Mouse (Mus musculus) gastrocnemius, postnatal 25 days (tissue): Measurements from ENCODE around the gene Tor1aip2. TPM values are rescaled to one million over a fixed set of nuclear protein-coding genes. Genes with fewer than 3 reads are reported as not detected.

ENCODE experiments used
- DNase-seq: peaks from one replicate; pipeline ENCODE4 v3.0.0; 2022
- total RNA-seq, 2 experiments: library from RNA; stranded (reverse); gene quantifications; 1 replicate in 1 of 2; 2 replicates in 1 of 2; pipeline ENCODE4 v1.2.3; 2021

Tor1aip2 gene
- total RNA-seq, 2 experiments from 2014 or later = 46.5 to 48.6 TPM

DNA sequence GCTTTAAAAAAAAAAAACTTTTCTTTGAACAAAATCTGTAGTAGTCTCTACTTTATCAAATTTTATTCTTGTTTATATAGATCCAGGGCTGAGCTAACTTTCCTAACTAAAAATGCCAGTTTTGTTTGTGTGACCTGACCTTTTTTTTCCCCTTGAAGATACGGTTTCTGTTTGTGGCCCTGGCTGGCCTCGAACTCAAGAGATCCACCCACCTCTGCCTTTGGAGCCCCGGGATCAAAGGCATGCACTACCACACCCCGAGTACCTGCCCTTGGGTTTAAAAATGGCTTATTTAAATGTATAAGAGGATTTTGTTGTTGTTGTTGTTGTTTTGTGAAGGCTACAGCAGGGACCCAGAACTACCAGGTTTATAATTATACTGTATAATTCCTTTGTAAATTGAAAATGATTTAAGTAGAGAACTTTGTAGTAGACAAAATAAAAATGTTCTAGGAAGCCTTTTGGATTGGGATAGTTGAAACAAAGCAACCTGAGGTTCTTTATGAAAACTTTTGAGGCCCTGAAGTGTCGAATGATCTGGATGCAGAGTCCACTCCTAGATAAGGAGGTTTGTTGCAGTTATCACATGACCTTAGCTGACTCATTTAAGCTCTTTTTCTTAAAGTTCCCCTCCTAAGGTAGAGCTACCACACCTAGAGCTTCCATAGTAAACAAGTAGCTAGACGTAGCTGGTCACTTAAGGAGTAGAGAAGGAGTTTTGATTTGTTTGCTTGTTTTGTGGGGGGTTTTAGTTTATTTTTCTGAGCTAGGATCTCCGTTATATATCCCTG lies 6.4 kb downstream of the Tor1aip2 start:
- no peak for DNase-seq

DNA sequence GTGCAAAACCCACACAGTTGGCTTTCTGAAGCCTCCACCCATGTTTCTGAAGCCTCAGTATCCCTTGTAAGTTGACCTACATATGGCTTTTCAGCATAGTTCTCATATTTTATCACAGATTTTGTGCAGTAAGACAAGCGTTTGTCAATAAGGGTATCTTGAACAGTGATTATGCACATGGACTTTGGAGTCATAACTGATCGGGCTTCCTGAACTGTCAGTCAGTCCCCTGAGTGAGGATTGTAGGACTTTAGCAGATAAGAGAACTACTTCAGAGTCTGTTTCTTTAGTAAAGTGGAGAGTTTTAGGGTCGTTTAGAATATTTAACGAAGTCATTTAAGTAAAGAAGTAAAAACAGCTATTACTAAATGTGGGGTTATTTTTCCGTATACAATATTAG lies 7.3 kb downstream of the Tor1aip2 start:
- DNase-seq = no peak

DNA sequence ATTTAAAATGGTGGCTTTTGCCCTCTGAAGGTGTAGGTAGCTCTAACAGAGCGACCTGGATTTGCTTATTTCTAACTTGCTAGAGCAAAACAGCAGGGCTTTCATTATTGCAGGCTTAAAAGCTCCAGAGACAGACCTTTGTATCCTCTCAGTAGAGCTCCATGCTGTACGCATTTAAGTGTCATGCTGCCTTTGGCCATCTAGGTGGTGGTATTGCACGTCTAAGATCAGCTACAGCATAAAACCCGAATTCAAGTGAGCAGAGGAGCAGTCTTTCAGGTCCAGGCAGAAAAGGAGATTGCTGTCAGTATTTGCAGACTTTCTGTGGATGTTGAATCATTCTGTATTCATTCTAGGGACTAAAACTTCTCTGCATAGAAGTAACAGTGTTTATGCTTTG lies 7.8 kb downstream of the Tor1aip2 start:
- DNase-seq = peak; percentile 26

DNA sequence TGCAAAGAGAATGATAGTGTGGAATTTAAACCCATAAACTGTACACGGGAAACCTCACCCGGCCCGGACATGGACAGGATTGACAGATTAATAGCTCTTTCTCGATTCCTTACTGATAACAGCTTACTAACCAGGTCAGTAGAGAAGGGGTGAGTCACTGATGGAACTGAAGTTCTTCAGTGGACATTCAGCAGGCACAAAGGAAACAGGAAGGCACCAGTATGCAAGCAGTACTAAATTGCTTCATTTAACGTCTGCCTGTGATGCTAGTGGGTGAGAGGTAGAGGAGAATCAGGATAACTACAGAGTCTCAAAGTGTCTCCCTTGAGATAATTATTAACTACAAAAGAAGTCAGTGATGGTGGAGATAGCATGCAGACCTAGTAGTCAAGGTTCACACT lies 9.0 kb downstream of the Tor1aip2 start:
- no peak for DNase-seq

DNA sequence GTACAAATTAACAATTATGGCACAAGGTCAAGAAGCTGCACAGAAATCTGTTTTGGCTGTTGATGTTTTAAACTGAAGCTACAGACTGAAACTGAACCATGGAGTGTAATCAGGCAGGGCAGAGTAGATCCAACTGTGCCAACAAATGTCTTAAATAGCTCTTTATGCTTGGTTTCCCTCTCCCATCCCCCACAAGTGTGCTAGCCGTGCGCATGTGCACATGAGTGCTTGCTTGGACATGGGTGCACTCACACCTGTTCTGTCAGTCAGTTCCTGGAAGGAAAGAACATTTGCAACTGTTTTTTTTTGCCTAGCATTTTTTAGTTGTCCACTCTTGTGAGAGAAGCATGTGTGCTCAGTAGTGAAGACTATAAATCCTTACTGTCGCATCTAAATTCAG lies 11.5 kb downstream of the Tor1aip2 start:
- DNase-seq = peak; percentile 59

DNA sequence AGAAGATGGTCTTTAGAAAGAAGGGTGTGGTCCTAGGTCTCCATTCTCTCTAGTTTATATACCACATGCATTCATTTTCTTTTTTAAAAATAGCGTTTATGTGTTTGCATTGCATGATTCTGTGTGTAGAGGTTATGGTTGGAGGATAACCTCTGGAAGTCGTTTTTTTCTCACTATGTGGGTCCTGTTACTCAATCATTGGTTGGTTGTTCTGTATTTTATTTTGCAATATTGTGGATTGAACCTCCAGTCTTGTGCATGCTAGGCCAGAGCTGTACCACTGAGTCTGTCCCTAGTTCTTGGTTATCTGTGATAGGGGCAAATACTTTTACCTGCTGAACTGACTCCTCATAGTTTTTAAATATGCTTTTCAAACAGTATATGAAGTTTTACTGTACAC lies 23.0 kb downstream of the Tor1aip2 start:
- no peak for DNase-seq

DNA sequence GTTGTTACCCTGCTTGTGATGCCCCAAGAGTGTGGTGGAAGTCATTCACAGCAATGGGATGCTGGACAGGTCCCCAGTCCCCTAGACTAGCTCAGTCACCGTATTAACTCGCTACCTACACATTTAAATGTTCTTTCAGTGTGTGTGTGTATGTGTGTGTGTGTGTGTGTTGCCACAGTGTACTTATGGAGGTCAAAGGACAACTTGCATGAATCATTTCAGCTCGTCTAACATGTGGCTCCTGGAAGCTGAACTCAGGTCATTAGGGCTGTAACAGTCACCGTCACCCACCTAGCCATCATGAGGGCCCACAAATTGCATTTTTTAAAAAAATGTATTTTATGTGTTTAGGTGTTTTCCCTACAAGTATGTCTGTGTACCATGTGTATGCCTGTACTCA lies 27.0 kb downstream of the Tor1aip2 start:
- no peak for DNase-seq

DNA sequence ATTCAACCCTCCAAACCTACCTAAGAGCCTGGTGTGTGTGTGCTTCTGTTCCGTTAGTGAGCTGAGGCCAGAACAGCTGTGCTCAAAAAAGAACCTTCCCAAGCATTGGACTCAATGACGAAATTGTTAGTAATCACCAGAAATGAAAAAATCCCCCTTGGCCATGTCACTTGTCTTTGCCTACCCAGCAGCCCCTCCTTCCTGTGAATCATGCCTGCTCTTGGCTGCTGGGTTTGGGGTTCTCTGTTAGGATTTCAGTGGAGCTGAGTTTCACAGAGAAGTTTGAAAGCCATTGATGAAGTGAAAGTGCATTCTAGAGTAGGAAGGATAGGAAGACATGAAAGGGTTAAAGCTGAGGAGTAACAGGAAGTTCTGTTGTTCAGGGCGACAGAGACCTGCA lies 30.9 kb downstream of the Tor1aip2 start:
- no peak for DNase-seq

DNA sequence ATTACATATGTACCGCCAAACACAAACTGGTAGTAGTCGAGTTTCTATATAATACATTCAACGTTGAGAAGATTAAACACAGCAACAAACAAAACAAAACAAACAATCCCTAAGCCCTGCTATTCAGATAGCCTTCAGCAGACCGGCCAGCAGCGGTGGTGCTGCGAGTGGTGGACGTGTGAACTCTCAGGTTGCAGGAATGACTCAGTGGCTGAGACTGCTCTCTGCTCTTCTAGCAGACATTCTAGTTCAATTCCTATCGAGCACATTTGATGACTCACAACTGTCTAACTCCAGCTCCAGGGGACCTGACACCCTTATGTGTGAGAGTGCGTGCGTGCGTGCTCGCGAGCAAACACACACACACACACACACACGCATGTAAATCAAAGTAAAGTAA lies 34.9 kb downstream of the Tor1aip2 start:
- no peak for DNase-seq

DNA sequence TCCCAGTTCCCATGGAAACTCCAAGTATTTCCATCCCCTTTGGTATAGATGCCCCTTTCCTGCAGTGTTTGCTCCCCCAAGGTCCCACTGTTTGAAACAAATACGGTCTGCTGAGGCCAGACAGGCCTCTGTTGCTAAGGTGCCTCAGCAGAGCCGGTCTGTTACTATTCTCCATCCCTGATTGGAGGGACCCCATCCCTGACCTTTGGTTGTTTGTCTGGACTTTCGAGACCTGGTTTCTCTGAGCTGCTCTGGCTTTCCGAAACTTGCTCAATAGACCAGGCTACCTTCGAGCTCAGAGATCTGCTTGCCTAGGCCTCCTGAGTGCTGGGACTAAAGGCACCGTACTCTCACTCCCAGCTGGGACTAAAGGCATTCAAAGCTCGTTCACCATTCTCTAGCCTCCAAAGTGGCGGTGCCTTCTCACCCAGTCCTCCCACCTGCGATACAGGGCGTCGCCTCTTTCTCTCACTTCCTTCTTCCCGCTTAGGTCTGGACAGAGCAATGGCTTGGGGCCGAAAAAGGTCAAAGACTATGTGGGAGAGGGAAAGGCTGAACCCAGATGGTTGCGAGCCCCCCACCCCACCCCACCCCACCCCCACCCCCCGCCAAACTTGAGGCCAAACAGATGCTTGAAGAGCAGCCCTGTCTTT lies 38.1 kb downstream of the Tor1aip2 start:
- no peak for DNase-seq

DNA sequence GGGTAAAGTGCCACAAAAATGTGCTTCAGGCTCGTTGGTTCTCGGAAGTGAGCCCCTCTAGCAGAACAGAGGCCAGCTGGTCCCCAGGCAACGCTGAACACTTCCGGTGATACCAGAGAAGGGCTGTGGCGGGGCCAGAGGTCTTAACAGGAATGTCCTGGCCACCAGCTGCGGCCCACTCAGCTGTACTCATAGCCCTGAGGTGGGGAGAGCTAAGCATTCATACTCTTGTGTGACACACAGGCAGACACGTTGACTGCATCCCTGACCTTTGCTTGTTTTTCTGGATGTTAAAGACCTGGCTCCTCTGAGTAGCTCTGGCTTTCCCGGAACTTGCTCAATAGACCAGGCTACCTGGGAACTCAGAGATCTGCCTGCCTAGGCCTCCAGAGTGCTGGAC lies 39.4 kb downstream of the Tor1aip2 start:
- DNase-seq = no peak

DNA sequence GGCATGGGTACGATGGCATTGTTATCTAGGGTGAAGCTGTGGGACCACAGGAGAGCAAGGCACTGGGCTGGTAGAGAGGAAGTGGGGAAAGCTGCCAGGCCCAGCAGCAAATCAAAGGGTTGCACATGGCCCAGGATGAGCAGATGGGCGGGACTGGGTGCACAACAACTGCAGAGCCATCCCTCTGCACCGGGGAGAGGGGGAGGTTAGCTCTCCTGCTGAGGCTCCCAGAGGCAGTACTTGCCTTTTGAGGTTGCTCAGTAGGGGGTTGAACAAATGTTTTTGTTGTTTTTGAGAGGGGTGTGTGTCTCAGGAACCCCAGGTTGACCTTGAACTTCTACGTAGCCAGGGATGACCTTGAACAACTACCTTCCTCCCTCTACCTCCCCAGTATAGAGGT lies 41.3 kb downstream of the Tor1aip2 start:
- DNase-seq = no peak

DNA sequence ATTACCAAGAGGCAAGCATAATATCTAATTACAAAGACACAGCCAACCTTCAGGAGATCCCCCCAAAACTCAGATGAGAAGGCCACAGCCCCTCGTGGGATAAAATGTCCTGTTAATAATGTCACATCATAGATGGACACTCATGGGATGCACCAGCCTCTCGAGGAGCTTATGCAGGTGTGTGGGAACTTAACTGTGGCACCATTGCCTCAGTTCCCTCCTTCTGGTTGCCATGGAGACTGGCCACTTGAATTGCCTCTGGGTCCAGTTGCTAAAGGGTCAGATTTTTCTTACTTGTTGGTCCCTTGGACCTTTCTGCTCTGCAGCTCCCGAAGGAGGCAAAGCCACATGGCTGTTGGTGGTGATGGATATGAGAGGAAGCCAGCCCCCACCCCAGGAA lies 42.5 kb downstream of the Tor1aip2 start:
- DNase-seq = no peak

DNA sequence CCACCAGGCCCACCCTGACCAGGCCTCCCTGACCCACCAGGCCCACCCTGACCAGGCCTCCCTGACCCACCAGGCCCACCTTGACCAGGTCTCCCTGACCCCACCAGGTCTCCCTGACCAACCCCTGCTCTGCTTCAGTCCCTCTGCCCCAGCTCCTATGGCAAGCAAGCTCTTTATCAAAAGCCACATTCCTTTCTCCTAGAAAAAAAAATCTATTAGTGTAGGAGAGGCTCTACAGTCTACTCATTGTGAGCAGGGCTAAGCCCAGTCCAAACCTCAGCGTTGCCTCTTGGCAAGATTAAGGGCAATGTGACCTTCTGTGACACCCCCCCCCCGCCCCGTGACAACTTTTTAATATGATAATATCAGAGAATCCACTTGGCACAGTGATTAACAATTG lies 49.4 kb downstream of the Tor1aip2 start:
- no peak for DNase-seq

DNA sequence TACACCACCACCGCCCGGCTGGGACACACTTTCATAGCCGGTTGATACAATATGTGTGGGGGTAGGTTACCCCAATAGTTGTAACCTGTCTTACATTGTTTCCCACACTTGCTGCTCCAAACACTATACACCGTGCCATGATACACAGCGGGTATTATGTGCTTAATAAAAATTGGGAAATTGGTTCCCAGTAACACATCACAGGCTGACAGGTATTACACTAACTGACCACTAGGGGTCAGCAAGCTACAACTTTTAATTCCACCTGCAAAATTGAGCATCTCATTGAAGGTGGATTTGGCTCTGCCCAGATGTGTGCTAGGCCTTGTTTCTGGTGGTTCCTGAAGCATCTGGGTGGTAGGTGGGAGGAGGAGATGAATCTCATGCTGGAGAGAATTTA lies 50.6 kb downstream of the Tor1aip2 start:
- no peak for DNase-seq

DNA sequence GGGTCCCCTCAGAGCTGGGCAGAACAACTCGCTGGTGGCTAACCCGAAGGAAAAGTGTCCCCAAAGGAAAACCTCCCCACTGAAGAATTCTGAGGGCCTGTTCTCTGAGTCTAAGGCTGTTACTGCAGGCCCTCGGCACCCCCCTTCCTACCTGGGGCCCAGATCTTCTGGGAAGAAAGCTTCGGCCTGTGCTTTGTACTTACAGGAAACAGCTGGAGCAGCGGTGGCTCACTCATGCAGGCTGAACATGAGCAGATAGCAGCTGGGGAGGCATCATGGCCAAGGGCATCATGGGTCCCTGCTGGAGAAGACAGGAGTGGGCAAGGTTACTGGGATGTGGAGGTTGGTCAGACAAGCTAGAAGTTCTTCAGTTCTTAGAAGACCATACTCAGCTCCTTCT lies 52.4 kb downstream of the Tor1aip2 start:
- DNase-seq = no peak

DNA sequence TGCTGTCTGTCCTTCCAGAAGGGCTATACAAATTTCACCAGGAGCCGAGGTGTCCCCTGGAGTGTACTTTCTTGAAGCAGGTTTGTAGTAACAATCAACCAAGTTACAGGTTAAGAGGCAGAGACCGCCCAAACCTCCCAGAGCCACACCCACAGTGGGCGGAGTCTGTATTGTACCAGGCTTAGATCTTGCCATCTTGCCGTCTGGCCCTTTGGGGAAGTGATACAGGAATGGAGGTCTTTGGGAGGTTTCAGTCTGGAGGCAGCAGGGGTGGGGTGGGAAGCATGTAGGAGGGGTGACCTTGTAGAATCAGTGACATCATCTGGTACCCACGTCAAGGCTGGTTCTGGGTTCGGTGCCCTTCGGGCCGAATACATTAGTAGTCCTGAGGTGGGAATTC lies 54.4 kb downstream of the Tor1aip2 start:
- DNase-seq = no peak

DNA sequence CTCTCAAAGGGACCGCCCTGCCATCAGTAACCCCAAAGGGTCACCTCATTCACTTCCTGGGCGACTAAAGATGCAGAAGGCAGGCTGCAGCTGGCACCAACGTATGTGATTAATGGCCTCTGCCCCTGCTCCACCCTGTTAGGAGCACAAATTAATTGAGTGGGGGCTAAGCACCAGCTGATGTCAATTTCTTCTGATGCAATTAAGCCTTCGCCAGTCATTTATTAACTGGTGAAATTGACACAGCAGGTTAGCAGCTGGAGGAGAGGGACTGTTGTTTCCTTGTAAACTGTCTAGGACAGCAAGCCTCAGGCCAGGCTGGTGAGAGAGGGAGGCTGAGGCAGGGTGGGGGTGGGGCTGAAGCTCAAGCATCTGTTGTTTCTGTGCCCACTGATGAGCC lies 54.8 kb downstream of the Tor1aip2 start:
- DNase-seq = no peak

DNA sequence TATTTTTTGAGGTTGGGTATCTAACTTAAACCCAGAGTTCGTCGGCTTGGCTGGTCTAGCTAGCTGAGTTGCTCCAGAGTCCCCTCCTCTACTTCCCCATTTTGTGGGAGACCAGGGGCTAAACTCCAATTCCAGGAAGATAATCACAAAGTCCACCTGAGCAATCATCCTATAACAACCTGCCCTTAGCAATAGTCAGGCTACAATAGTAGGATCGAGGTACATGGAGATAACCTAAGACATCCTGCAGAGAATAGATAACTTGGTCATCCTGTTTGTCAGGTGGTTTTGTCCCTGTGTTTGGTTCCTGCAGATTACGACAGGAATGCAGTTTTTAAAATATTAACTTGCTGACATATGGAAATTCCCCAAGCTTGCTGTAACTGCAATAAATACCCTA lies 56.6 kb downstream of the Tor1aip2 start:
- DNase-seq = no peak

DNA sequence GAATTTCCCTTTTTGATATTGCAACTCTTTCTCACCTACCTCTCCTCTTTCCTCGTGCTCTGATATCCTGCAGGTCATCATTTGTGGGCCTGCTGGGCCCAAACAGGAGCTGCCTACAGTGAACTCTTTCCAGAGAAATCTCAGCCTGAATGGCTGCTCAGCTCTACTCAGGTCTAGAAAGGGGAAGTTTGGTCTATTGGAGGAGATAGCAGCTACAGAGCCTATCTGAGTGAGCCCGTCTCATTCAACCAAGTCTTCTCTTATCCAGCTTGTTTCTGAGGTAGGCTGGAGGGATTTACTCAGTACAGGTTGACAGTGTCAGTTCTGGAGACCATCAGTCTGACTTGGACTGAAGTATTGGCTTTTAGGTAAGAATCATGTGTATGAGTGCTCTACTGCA lies 68.6 kb downstream of the Tor1aip2 start:
- no peak for DNase-seq

DNA sequence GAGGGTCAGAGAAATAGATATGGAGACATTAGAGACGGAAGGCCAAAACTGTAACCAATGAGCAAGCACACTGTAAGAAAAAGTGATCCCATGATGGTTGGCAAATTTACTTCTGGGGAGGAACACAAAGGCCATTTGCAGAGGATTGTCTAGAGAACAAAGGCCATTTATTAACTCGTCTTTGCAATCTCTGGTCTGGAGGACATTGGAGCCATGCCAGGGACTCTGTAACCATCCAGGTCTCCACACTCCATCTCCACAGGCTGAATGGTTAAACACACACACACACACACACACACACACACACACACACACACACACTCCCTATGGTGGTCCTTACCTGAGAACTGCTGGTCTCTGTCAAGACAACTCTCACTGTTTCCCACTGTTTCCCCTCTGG lies 70.2 kb downstream of the Tor1aip2 start:
- no peak for DNase-seq

DNA sequence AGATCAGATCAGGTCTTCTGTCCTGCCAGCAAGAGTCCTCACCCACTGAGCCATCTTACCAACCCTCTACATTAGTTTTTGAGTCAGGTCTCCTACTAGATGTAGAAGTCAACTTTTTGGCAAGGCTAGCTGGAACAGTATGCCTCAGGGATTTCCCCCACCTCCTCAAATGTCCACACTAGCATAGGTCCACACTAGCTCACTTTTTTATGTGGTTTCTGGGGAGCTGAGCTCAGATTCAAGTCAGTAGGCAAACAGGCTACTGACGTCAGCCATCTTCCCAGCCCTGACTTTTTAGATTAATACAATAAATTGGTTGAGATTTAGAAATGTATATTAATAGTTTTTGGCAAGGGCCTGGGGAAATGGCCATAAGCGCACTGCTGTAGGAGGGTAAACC lies 72.2 kb downstream of the Tor1aip2 start:
- no peak for DNase-seq

DNA sequence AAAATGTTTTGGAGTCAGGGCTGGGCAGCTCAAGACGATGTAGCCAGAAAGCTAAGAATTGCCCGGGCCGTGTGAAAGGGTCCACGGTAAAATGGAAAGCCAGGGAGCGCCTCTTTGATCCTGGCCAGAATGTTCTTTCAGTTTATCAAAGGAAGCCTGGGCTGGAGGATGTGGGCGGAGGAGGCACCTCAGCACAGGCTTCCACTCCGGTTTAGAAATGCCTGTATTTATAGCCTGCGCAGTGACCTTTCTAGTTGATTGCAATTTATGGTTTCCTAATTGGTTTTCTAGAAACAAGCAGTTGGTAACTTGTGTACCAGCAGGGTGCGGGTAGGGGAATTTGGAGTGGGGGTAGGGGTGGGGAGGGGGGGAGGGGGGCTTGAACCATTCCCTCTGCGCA lies 73.2 kb downstream of the Tor1aip2 start:
- no peak for DNase-seq

DNA sequence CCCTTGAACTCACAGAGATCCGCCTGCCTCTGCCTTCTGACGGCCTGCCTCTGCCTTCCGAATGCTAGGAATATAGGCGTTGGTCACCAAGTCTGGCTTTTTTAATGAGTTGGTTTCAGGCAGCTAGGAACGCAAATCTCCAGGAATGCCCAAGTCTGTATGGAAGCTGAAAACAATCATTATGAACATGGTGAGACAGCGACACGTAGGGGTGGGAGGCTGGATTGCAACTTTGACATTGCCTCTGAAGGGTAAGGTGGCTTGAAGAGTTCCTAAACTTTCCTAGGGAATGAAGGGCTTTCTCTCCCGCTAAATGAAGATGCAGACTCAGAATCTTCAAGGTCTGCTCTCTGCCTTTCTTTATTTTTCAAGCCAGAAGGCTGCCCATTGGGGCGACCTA lies 75.9 kb downstream of the Tor1aip2 start:
- DNase-seq = no peak
